Mouse (Mus musculus): ENCODE measurements around the gene Rbbp5. TPM values are rescaled to one million over a fixed set of nuclear protein-coding genes. Genes with fewer than 3 reads are reported as not detected.

The Rbbp5 gene
- polyA plus RNA-seq, 1 experiment: not detected

GRCm38 (mm10) chr1:132528071-132528470 lies 50.9 kb downstream of the Rbbp5 start:
- WGBS: 92% methylated on average over 13 of the region's 13 CpGs
- TF ChIP-seq POLR2A (IDR thresholded peaks at IDR 0.05; ENCODE audit: insufficient read depth, low read depth, low read length) (no peak), CTCF (IDR thresholded peaks at IDR 0.05; ENCODE audit: insufficient read depth, low read depth, low read length) (no peak)
- H3K4me1 ChIP-seq (ENCODE audit: control insufficient read depth, insufficient read depth, low read length): peaks cover 11% of the 10 kb centered on the region
- no peak overlapping the region for H3K27ac ChIP-seq (ENCODE audit: insufficient read depth, low read depth, low read length)
- no peak overlapping the region for H3K4me3 ChIP-seq (ENCODE audit: insufficient read depth, low read depth, low read length)

GRCm38 (mm10) chr1:132528647-132529334 lies 51.6 kb downstream of the Rbbp5 start:
- Histone ChIP-seq H3K4me3 (ENCODE audit: insufficient read depth, low read depth, low read length) (no peak overlapping the region), H3K4me1 (ENCODE audit: control insufficient read depth, insufficient read depth, low read length) (peaks cover 11% of the 10 kb centered on the region), H3K27ac (ENCODE audit: insufficient read depth, low read depth, low read length) (no peak overlapping the region)
- TF ChIP-seq CTCF (IDR thresholded peaks at IDR 0.05; ENCODE audit: insufficient read depth, low read depth, low read length) (no peak), POLR2A (IDR thresholded peaks at IDR 0.05; ENCODE audit: insufficient read depth, low read depth, low read length) (no peak)
- 91% methylated on average over 19 of the region's 19 CpGs for WGBS

- TF ChIP-seq POLR2A (IDR thresholded peaks at IDR 0.05; ENCODE audit: insufficient read depth, low read depth, low read length): no peak
- no peak for TF ChIP-seq CTCF (IDR thresholded peaks at IDR 0.05; ENCODE audit: insufficient read depth, low read depth, low read length)
- WGBS: 36% methylated on average over 5 of the region's 5 CpGs
- Histone ChIP-seq H3K4me3 (ENCODE audit: insufficient read depth, low read depth, low read length) (no peak overlapping the region), H3K27ac (ENCODE audit: insufficient read depth, low read depth, low read length) (no peak overlapping the region), H3K4me1 (ENCODE audit: control insufficient read depth, insufficient read depth, low read length) (peaks cover 8% of the 10 kb centered on the region)
Observed at GRCm38 (mm10) chr1:132530631-132531191, 53.5 kb downstream of the Rbbp5 start.

DNA sequence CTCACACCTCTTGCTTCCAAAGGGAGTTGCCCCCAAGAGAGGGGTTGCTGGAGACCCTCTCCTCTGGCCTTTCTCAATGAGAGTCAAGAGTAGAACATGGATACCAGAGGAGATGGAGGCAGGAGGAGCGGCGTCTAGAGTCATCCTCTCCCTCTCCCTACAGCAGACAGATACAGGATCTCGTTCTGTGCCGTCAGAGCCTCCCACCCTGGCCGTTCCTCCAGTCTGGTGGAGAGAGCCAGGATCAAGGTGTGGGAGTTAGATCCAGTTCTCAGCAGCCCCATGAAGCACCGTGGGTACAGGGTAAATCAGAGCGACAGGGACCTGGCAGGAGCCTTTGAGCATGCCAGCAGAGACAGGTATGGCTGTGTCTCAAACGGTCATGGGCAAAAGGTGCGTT lies 55.4 kb downstream of the Rbbp5 start:
- WGBS: 75% methylated on average over 9 of the region's 9 CpGs
- TF ChIP-seq POLR2A (IDR thresholded peaks at IDR 0.05; ENCODE audit: insufficient read depth, low read depth, low read length) (no peak), CTCF (IDR thresholded peaks at IDR 0.05; ENCODE audit: insufficient read depth, low read depth, low read length) (no peak)
- no peak overlapping the region for H3K4me3 ChIP-seq (ENCODE audit: insufficient read depth, low read depth, low read length)
- H3K4me1 ChIP-seq (ENCODE audit: control insufficient read depth, insufficient read depth, low read length): 0 out of 2 replicates have a peak, but pooled peaks cover 2% of the 10 kb centered on the region
- H3K27ac ChIP-seq (ENCODE audit: insufficient read depth, low read depth, low read length): no peak overlapping the region

DNA sequence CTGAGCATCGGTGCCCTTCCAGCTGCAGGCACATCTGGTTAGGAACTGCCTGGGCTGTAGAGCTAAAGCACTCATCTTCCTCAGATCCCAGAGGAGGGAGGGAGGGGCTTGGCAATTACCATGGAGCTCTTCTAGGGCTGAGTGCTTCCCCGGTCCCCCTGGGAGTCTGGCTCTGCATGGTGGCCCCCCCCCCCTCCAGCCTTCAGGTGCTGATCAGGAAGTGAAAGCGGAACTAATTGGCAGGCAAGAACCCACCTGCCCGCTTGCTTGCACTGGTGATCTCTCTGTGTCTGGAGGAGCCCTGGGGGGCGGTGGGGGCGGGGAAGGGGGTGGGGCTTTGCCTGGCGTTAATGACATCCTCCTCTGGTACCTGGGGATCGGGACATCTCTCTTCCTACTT lies 56.7 kb downstream of the Rbbp5 start:
- 15% methylated on average over 8 of the region's 8 CpGs for WGBS
- TF ChIP-seq POLR2A (IDR thresholded peaks at IDR 0.05; ENCODE audit: insufficient read depth, low read depth, low read length): no peak
- Histone ChIP-seq H3K27ac (ENCODE audit: insufficient read depth, low read depth, low read length) (no peak overlapping the region), H3K4me3 (ENCODE audit: insufficient read depth, low read depth, low read length) (no peak overlapping the region), H3K4me1 (ENCODE audit: control insufficient read depth, insufficient read depth, low read length) (0 out of 2 replicates have a peak, but pooled peaks cover 2% of the 10 kb centered on the region)

DNA sequence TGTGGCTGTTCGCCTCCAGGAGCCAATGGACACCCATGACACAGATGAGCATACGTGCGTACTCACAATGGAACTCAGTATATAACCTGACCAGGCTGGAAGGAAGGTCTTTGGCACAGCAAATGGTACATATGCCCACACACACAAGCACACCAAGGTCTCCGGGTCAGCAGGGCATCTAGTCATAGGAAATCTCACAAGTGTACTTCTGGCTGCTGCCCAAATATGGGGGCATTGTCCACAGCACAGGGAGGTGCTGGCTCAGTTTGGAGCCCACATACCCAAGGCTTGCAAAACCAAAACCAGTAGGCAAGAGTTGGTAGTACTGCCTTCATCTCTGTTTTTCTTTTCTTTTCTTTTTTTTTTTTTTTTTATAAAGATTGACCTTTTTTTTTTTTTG lies 58.4 kb downstream of the Rbbp5 start:
- no peak for TF ChIP-seq CTCF (IDR thresholded peaks at IDR 0.05; ENCODE audit: insufficient read depth, low read depth, low read length)
- no peak for TF ChIP-seq POLR2A (IDR thresholded peaks at IDR 0.05; ENCODE audit: insufficient read depth, low read depth, low read length)
- Histone ChIP-seq H3K27ac (ENCODE audit: insufficient read depth, low read depth, low read length) (no peak overlapping the region), H3K4me3 (ENCODE audit: insufficient read depth, low read depth, low read length) (no peak overlapping the region), H3K4me1 (ENCODE audit: control insufficient read depth, insufficient read depth, low read length) (0 out of 2 replicates have a peak, but pooled peaks cover 2% of the 10 kb centered on the region)
- 87% methylated on average over 4 of the region's 4 CpGs for WGBS

DNA sequence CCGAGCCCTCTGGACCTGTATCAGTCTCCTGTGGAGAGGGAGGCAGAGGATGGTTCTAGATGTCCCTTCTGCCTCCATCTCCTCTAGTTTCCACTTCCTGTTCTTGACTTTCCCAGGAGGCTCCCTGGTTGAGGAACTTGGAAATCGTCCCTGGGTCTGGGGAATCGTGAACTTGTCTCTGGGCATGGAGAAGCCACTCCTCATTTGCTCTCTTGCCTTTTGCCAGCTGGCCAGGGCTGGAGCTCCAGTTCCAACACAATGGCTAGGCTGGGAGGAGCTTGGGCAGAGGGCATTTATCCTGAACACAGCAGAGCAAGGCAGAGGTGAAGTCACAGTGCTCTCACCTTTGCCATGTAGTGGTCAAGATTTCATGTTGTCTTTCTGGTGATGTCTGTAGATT lies 59.3 kb downstream of the Rbbp5 start:
- WGBS: 53% methylated on average over 3 of the region's 3 CpGs
- no peak overlapping the region for H3K27ac ChIP-seq (ENCODE audit: insufficient read depth, low read depth, low read length)
- 0 out of 2 replicates have a peak, but pooled peaks cover 3% of the 10 kb centered on the region for H3K4me1 ChIP-seq (ENCODE audit: control insufficient read depth, insufficient read depth, low read length)
- TF ChIP-seq POLR2A (IDR thresholded peaks at IDR 0.05; ENCODE audit: insufficient read depth, low read depth, low read length) (no peak), CTCF (IDR thresholded peaks at IDR 0.05; ENCODE audit: insufficient read depth, low read depth, low read length) (no peak)
- H3K4me3 ChIP-seq (ENCODE audit: insufficient read depth, low read depth, low read length): no peak overlapping the region

DNA sequence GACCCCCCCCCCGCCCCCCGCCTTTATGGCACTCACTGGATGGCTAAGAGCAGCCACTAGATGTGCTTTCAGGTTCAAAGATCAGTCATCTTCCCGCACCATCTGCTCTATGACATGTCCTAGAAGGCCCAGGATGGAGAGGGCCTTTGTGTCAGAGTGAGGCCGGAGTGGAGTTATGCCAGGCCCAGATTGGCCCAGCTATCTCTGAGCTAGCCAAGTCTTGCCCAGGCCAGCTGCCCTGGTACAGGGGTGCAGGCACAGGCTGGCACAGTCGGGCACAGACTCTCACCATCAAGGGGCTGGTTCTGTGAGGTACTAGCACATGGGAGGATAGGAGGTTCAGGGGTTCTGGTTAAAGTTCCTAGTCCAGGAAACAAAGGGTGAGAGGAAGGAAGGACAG lies 60.6 kb downstream of the Rbbp5 start:
- TF ChIP-seq CTCF (IDR thresholded peaks at IDR 0.05; ENCODE audit: insufficient read depth, low read depth, low read length) (no peak), POLR2A (IDR thresholded peaks at IDR 0.05; ENCODE audit: insufficient read depth, low read depth, low read length) (no peak)
- Histone ChIP-seq H3K4me3 (ENCODE audit: insufficient read depth, low read depth, low read length) (no peak overlapping the region), H3K4me1 (ENCODE audit: control insufficient read depth, insufficient read depth, low read length) (peaks cover 14% of the 10 kb centered on the region), H3K27ac (ENCODE audit: insufficient read depth, low read depth, low read length) (no peak overlapping the region)
- 77% methylated on average over 5 of the region's 5 CpGs for WGBS

DNA sequence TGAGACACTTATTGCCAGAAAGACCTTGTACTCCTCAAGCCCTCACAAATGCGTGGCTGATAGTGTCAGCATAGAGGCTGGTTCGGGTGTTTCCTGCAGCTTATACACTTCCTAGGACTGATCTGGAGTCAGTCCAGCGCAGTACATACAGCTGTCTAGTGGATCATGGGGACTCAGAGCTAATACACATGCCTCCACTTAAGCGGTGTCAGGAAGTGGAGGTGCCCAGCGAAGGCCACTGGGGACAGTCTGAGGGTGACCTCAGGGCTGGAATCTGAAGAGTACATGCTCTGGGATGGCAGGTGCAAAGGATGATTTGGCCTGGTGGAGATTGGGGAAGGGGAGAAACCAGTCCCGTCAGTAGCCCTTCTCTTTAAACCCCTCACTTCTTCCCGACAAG lies 63.5 kb downstream of the Rbbp5 start:
- Histone ChIP-seq H3K4me3 (ENCODE audit: insufficient read depth, low read depth, low read length) (no peak overlapping the region), H3K27ac (ENCODE audit: insufficient read depth, low read depth, low read length) (no peak overlapping the region), H3K4me1 (ENCODE audit: control insufficient read depth, insufficient read depth, low read length) (peaks cover 18% of the 10 kb centered on the region)
- 72% methylated on average over 7 of the region's 7 CpGs for WGBS
- TF ChIP-seq POLR2A (IDR thresholded peaks at IDR 0.05; ENCODE audit: insufficient read depth, low read depth, low read length) (no peak), CTCF (IDR thresholded peaks at IDR 0.05; ENCODE audit: insufficient read depth, low read depth, low read length) (no peak)

Measured in olfactory bulb, adult 2 months (tissue).